Mouse (Mus musculus) inflammation-experienced regulatory T-cells, adult 16 weeks (primary cell): ENCODE measurements around the gene Gm49673. TPM values are rescaled to one million over a fixed set of nuclear protein-coding genes. Genes with fewer than 3 reads are reported as not detected.

Experiments used
- polyA plus RNA-seq: library from polyadenylated mRNA; unstranded; fragments of 100-300 nt; shearing (Covaris generic); gene quantifications from one replicate; pipeline ENCODE4 v1.2.1, GENCODE M21; 2017

Gene Gm49673
- 0.34 TPM for polyA plus RNA-seq

GRCm38 (mm10) chr17:8147439-8148316 lies at the start of gene Gm49673, which contains the start of gene Rnaset2a:
TSS of gene Gm49673 (minus strand) at chr17:8147788.
TSS of gene Rnaset2a (minus strand) at chr17:8148097.

DNA sequence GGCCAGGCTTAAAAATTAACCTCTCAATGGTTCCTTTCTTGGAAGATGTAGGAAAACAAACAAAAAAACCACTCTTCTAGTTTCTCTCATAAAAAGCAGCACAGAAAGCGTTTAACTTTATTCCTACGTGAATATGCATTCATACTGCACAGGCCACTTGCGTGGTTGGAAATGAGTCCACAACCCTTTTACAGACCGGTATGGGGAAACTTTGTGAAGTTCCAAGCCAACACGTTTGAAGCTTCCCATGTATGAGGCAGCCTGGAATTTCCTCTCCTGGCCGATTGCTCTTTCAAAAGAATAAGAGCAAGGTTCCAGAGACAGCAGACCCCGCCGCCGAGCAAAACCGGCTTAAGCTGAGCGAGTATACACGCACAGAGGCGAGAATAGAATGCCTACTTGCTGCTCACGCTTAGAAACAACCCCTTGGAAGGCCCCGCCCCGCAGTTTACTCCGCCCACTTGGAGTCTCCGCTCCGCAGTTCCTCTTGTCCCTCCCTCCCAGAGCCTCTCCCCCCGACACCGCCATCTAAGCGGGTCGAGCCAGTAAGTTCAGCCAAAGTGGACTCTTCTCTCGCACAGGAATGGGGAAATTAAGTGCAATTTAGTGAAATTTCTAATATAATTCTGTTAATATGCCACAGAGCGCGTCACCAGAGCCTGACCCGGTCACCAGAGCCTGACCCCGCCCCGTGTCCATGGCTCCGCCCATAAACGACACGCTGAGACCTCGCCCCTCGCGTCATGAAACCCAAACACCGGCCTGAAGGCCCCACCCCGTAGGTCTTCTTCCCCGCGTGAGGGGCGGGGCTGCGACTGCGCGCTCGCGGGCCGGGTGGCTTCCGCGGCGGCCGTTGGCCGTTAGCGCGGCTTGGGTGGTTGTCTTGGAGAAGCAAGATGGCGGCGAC lies 17.4 kb upstream of the Gm49673 start, which contains the start of gene Fgfr1op:
TSS of gene Fgfr1op (plus strand) at position 801 of the 907 bp plus-strand sequence.

Other genes with a start within 250 kb of the Gm49673 start
- gene Tagap, start 221.8 kb downstream of the Gm49673 start, polyA plus RNA-seq = 166 TPM
- 17.3 TPM for gene Rsph3a, start 202.2 kb downstream of the Gm49673 start, polyA plus RNA-seq
- gene Rnaset2a, start 309 bp upstream of the Gm49673 start, polyA plus RNA-seq = 37.9 TPM
- gene Fgfr1op, start 17.7 kb upstream of the Gm49673 start, polyA plus RNA-seq = 30.6 TPM
- 54.9 TPM for gene Ccr6, start 88.3 kb upstream of the Gm49673 start, polyA plus RNA-seq
- 176 TPM for gene Mpc1, start 135.1 kb upstream of the Gm49673 start, polyA plus RNA-seq
- 200 TPM for gene Sft2d1, start 163.3 kb upstream of the Gm49673 start, polyA plus RNA-seq
- gene Prr18, start 189.7 kb upstream of the Gm49673 start, polyA plus RNA-seq = 0.09 TPM
- gene T2, start 208.2 kb upstream of the Gm49673 start, polyA plus RNA-seq = 0.82 TPM